Mouse (Mus musculus): ENCODE data around the gene Hoxd4. TPM values are rescaled to one million over a fixed set of nuclear protein-coding genes. Genes with fewer than 3 reads are reported as not detected.

Gene Hoxd4
- polyA plus RNA-seq (2012; rRNA removed): 2.0 and 2.4 TPM in 2 replicates

GRCm38 (mm10) chr2:74711721-74712621 is at the start of gene Hoxd4, which contains the start of gene Hoxd3:
TSS of gene Hoxd4 (plus strand) at chr2:74711929.
TSS of gene Hoxd3 (plus strand) at chr2:74711927.
- no peak for DNase-seq (ENCODE audit: low read depth, low spot score)
- WGBS: 2% methylated on average over 65 of the region's 65 CpGs

- WGBS: 7% methylated on average over 18 of the region's 18 CpGs
- no peak for DNase-seq (ENCODE audit: low read depth, low spot score)
Observed at GRCm38 (mm10) chr2:74663291-74663925, 48.3 kb upstream of the Hoxd4 start.

GRCm38 (mm10) chr2:74666411-74666810 is 45.3 kb upstream of the Hoxd4 start:
- WGBS: 26% methylated on average over 7 of the region's 7 CpGs
- DNase-seq (ENCODE audit: low read depth, low spot score): no peak

GRCm38 (mm10) chr2:74667191-74667841 is 44.4 kb upstream of the Hoxd4 start:
- 8% methylated on average over 36 of the region's 36 CpGs for WGBS
- DNase-seq (ENCODE audit: low read depth, low spot score): no peak

GRCm38 (mm10) chr2:74667842-74668357 is 43.8 kb upstream of the Hoxd4 start, which contains the start of gene Hoxd13:
TSS of gene Hoxd13 (plus strand) at chr2:74668310.
- under 1% methylated on average over 49 of the region's 51 CpGs for WGBS
- no peak for DNase-seq (ENCODE audit: low read depth, low spot score)

GRCm38 (mm10) chr2:74668370-74669229 is 43.1 kb upstream of the Hoxd4 start:
- DNase-seq (ENCODE audit: low read depth, low spot score): no peak
- WGBS: 2% methylated on average over 65 of the region's 74 CpGs

GRCm38 (mm10) chr2:74669230-74669578 is 42.5 kb upstream of the Hoxd4 start:
- WGBS: 3% methylated on average over 3 of the region's 3 CpGs
- no peak for DNase-seq (ENCODE audit: low read depth, low spot score)

GRCm38 (mm10) chr2:74669650-74670235 is 42.0 kb upstream of the Hoxd4 start:
- no peak for DNase-seq (ENCODE audit: low read depth, low spot score)
- 12% methylated on average over 14 of the region's 14 CpGs for WGBS

- WGBS: 46% methylated on average over 3 of the region's 3 CpGs
- DNase-seq (ENCODE audit: low read depth, low spot score): no peak
Observed at GRCm38 (mm10) chr2:74670632-74671188, 41.0 kb upstream of the Hoxd4 start.

- WGBS: 48% methylated on average over 5 of the region's 5 CpGs
- DNase-seq (ENCODE audit: low read depth, low spot score): no peak
Observed at GRCm38 (mm10) chr2:74671847-74672246, 39.9 kb upstream of the Hoxd4 start.

- no peak for DNase-seq (ENCODE audit: low read depth, low spot score)
- WGBS: 18% methylated on average over 40 of the region's 40 CpGs
Observed at GRCm38 (mm10) chr2:74672481-74673362, 39.0 kb upstream of the Hoxd4 start.

- no peak for DNase-seq (ENCODE audit: low read depth, low spot score)
- 29% methylated on average over 24 of the region's 24 CpGs for WGBS
Observed at GRCm38 (mm10) chr2:74673835-74674425, 37.8 kb upstream of the Hoxd4 start.

- no peak for DNase-seq (ENCODE audit: low read depth, low spot score)
- 19% methylated on average over 47 of the region's 47 CpGs for WGBS
Observed at GRCm38 (mm10) chr2:74674881-74675665, 36.7 kb upstream of the Hoxd4 start, which contains the start of gene Hoxd12. TSS of gene Hoxd12 (plus strand) at chr2:74675013.

GRCm38 (mm10) chr2:74675666-74676282 is 36.0 kb upstream of the Hoxd4 start:
- WGBS: 41% methylated on average over 24 of the region's 24 CpGs
- no peak for DNase-seq (ENCODE audit: low read depth, low spot score)

- no peak for DNase-seq (ENCODE audit: low read depth, low spot score)
- 46% methylated on average over 9 of the region's 9 CpGs for WGBS
Observed at GRCm38 (mm10) chr2:74676376-74677052, 35.2 kb upstream of the Hoxd4 start.
